Mouse (Mus musculus): ENCODE measurements around the gene Tfap2b. TPM values are rescaled to one million over a fixed set of nuclear protein-coding genes. Genes with fewer than 3 reads are reported as not detected.

Tfap2b gene
- polyA plus RNA-seq, 1 experiment: not detected

DNA sequence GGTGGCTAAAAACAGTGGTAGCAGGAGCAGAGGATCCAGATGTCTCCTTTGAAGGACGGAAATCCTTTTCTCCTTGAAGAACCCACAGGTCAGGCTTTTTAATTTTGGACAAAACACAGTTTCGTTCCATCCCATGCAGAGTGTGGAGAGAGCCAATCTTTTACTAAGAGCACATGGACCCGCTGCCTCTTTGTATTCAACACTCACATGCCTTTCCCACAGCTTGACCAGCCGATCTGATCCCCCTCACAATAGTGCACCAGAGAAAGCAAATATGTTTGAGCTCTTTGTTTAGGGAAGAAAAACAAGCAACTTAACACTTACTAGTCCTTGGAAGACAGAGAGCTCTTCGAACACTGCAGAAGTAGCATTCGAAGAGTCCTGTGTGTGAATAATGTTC is 42.6 kb downstream of the Tfap2b start:
- TF ChIP-seq GATA1 (IDR thresholded peaks at IDR 0.05; ENCODE audit: low read length): no peak

DNA sequence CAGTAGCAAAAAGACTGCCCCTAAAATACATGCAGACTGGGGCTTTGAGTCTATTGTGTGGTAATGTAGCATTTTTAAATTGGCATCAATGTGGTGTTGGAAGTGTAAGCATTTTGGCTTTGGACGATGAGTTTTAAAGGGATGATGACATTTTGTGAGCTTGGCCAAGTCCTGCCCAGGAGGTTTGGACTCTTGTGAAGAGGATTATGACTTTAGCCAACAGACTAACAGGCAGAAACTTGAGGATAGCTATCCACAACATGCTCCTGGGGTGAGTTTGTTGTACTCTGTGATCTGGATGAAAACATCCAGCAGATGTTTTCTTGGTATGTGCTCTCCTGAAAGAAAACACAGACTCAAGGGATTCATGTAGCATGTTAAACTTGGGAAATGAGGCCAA is 60.9 kb downstream of the Tfap2b start:
- TF ChIP-seq GATA1 (IDR thresholded peaks at IDR 0.05; ENCODE audit: low read length): no peak

Other genes starting within 250 kb of the Tfap2b start
- not detected in 2 replicates for gene Tfap2d, start 105.9 kb upstream of the Tfap2b start, polyA plus RNA-seq (2012)